Mouse (Mus musculus): ENCODE measurements around the gene Mnat1.
"Not testable (repeated sequence)": the region's sequence is repeated elsewhere in the genome, so short reads cannot be mapped to it uniquely, and the experiment has no call there.

Gene Mnat1

GRCm38 (mm10) chr12:73123093-73124041 is at the start of gene Mnat1:
Gene Mnat1, plus strand, starts transcription at chr12:73123717.
- peak; percentile 57 to 58 for DNase-seq (ENCODE audit: low spot score in 2 of 2)

DNA sequence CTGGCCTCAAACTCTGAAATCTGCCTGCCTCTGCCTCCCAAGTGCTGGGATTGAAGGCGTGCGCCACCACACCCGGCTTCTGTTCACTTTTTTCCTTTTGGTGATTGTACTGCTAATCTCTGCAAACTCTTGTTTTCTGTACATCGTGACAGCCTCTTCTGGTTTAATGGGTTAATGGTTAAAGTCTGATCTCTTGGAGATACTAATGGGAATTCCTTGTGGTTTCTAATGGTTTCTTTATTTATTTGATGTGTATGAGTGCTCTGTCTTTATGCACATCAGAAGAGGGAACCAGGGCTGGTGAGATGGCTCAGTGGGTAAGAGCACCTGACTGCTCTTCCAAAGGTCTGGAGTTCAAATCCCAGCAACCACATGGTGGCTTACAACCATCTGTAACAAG is 41.7 kb upstream of the Mnat1 start:
- not testable (repeated sequence) for DNase-seq (ENCODE audit: low spot score in 2 of 2)

GRCm38 (mm10) chr12:73083773-73084172 is 39.7 kb upstream of the Mnat1 start:
- no peak for DNase-seq (ENCODE audit: low spot score in 2 of 2)

DNA sequence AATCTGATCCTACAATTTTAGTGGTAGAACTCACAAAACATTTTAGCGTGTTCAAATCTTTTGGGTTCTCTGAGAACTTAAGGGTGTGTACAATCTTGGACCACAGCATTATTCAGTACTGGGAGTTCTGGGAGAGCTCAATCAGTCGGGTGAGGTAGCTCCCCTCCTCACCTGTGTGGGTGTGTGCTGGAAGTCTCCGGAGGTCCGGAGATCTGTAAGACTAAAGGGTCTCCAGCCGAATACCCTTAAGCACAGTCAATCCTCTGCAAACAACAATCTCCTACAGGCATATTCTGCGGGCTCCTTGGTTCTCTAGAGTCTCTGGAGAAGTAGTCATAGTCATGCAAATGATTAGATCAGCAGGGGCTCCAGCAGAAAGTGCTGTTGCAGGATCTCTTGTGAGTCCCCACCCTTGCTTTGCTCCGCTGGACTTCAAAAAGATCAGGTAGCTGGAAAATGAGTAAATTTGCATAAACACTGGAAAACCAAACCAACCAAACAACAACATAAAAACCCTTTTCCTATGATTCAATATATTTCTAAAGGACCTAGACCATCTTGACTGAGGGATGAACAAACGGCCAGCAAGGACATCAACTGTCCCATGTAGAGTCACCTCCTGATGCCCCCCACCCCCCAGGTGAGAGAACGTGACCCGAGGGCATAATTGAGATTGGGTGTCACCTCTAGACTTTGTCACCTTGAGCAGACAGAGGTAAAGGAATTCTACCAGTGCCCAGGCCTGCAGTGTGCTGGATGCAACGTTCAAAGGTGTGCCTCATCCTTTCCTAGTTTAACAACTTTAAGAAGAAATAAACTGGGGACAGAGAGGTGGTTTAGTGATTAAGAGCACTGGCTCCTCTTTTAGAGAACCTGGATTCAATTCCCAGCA is 37.5 kb upstream of the Mnat1 start:
- no peak for DNase-seq (ENCODE audit: low spot score in 2 of 2)

DNA sequence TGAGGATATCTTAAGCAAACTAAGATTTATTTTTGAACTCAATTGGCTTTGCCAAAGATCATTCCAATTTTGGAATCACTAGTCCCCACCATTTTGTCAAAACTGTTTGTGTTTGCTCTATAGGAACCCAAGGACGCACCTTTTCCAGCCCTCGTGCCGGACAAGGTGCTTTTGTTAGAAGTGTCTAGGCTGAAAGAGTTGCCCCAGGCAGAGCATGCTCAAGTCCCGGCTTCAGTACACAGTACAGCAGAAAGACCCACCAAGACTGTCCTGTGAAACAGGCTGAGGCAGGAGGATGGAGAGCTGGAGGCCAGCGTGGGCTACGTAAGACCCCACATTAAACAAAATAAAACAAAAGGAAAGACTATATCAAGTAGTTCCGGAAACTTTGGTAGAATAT is 36.4 kb upstream of the Mnat1 start:
- no peak for DNase-seq (ENCODE audit: low spot score in 2 of 2)

- DNase-seq (ENCODE audit: low spot score in 2 of 2) = no peak
Observed at GRCm38 (mm10) chr12:73088500-73088899, 35.0 kb upstream of the Mnat1 start.

GRCm38 (mm10) chr12:73088911-73089310 is 34.6 kb upstream of the Mnat1 start:
- DNase-seq (ENCODE audit: low spot score in 2 of 2) = peak in 1 of 2 experiments; percentile 8

DNA sequence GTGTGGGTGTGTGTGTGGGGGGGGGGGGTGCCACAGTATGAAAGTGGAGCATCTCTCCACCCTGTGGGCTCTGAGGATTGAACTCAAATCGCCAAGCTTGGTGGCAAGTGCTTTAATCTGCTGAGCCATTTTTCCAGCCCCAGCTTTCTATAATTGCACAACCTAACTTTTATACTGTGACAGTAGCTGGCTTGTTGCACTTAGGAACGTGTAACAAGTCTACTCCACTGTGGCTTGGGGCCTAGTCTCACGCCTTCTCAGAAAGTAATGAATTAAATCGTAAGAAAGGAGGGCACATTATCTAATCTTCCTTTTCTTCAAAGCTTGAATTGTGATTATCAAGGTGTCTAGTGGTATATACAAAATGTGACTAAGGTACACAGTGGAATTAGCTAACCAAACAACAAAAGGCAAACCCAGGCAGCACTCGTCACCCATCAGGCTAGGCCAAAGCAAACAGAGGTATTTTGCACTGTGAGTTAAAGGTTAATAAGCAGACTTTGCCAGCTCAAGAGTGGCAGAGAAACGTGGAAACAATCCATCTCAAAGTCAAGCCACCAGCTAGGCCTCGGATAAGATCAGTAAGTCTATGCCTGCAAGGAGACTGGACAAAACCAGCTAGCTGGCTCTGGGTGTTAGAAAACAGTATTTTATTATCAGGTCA is 32.7 kb upstream of the Mnat1 start:
- no peak for DNase-seq (ENCODE audit: low spot score in 2 of 2)

GRCm38 (mm10) chr12:73094189-73094588 is 29.3 kb upstream of the Mnat1 start:
- DNase-seq (ENCODE audit: low spot score in 2 of 2) = no peak

DNA sequence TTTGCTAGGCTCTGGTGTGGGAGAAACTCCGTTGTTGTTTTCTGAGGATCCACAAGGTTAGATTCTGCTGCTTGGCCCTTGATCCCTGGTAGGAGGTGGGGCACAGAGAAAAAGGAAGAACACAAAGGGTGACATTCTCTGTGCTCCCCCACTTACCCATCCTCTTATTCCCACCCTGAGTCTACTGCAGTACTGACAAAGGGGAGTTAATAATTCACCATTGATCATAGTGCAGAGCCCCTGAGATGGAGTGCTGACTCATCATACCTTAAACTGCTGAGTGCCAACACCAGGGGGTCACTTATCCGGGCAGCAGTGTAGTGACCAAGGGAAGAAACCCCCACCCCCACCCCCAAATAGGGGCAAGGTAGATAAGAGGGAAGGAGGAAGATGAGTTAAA is 28.9 kb upstream of the Mnat1 start:
- DNase-seq (ENCODE audit: low spot score in 2 of 2) = no peak

DNA sequence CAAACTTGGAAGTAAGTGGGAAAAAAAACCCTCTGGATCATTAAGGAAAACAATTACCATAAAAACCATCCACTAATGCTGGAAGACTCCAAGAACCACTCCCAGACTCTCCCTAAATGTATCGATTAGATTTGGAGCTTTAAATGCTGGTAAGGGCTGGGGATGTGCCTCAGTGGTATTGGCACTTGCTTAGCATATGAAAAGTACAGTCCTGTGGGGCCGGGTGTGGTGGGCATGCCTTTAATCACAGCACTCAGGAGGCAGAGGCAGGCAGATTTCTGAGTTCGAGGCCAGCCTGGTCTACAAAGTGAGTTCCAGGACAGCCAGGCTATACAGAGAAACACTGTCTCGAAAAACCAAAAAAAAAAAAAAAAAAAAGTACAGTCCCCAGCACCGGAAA is 27.3 kb upstream of the Mnat1 start:
- DNase-seq (ENCODE audit: low spot score in 2 of 2) = not testable (repeated sequence)

GRCm38 (mm10) chr12:73098593-73098992 is 24.9 kb upstream of the Mnat1 start:
- DNase-seq (ENCODE audit: low spot score in 2 of 2) = no peak

- DNase-seq (ENCODE audit: low spot score in 2 of 2) = no peak
Observed at GRCm38 (mm10) chr12:73103713-73104112, 19.8 kb upstream of the Mnat1 start.

GRCm38 (mm10) chr12:73107821-73108220 is 15.7 kb upstream of the Mnat1 start:
- no peak for DNase-seq (ENCODE audit: low spot score in 2 of 2)

GRCm38 (mm10) chr12:73110431-73111111 is 12.9 kb upstream of the Mnat1 start:
- DNase-seq (ENCODE audit: low spot score in 2 of 2) = no peak

DNA sequence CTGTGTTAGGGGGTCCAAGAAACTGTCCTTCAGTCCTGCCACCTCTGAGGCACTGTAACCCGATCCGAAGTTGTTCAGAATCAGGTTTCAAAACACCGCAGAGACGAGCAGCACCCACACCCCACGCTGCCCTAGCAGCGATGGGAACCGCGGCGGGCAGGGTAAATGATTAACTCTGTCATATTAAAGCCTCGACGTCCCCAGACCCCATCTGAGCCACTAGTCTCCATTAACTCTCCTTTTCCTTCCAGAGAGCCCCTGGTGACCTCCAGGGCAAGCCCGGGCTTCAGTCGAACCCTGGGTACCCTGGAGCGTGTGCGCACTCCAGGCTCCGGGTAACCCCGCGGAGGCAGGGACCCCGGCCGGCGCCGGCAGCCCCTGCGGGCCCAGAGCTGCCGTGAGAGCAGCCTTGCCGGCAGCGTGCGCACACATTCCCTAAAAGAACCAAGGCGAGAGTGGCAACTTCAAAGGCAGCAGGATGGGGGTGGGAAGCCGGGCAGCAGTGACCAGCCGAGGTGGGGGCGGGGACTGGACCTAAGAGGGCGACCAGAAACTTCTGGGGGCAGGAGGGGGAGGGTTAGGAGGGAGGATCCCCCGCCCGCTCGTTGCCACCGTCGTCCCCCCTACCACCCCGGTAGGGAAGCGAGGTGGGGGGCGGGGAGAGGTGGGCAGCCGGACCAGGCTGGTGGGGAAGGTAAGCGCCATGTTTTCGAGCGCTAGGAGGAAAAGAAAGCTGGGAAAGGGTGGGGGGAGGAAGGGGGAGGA is 11.8 kb upstream of the Mnat1 start:
- no peak for DNase-seq (ENCODE audit: low spot score in 2 of 2)

- DNase-seq (ENCODE audit: low spot score in 2 of 2) = no peak
Observed at GRCm38 (mm10) chr12:73112326-73113087, 11.0 kb upstream of the Mnat1 start.

GRCm38 (mm10) chr12:73113196-73113595 is 10.3 kb upstream of the Mnat1 start, which contains the start of gene Six4:
Gene Six4, minus strand, starts transcription at chr12:73113456.
- DNase-seq (ENCODE audit: low spot score in 2 of 2) = no peak

- DNase-seq (ENCODE audit: low spot score in 2 of 2) = no peak
Observed at GRCm38 (mm10) chr12:73125250-73125649, 1.7 kb downstream of the Mnat1 start.

GRCm38 (mm10) chr12:73140732-73141131 is 17.2 kb downstream of the Mnat1 start:
- DNase-seq (ENCODE audit: low spot score in 2 of 2) = no peak

Data from spleen, postnatal 36 days (tissue).